Mouse (Mus musculus) liver, adult 2 months (tissue): Measurements from ENCODE around the gene Txn2. TPM values are rescaled to one million over a fixed set of nuclear protein-coding genes. Genes with fewer than 3 reads are reported as not detected.

Experiments
- DNase-seq: peaks from one replicate; pipeline ENCODE4 v3.0.0-alpha.2; 2011; ENCODE audit warnings: low read depth, low spot score; ENCODE audit errors: extremely low read depth
- H3K27ac ChIP-seq: fragments of 200-500 bp; replicated peaks from 2 replicates; pipeline ENCODE4 v1.5.1; 2012; ENCODE audit warnings: low read depth, mild to moderate bottlenecking, control low read depth, inconsistent platforms, low read length; ENCODE audit not compliant: insufficient read depth
- H3K27me3 ChIP-seq: fragments of 200-500 bp; 2 replicates; pipeline ENCODE4 v1.6.1; 2012; ENCODE audit warnings: mild to moderate bottlenecking, moderate library complexity, low read length, inconsistent platforms; ENCODE audit not compliant: control insufficient read depth, insufficient read depth
- H3K36me3 ChIP-seq: fragments of 200-500 bp; 2 replicates; pipeline ENCODE4 v1.6.1; 2012; ENCODE audit warnings: low read length, inconsistent platforms; ENCODE audit not compliant: control insufficient read depth, insufficient read depth
- H3K4me1 ChIP-seq: fragments of 200-500 bp; 2 replicates; pipeline ENCODE4 v1.6.1; 2011; ENCODE audit warnings: low read length; ENCODE audit not compliant: control insufficient read depth, insufficient read depth
- H3K4me3 ChIP-seq: fragments of 200-500 bp; 2 replicates; pipeline ENCODE4 v1.5.1; 2011; ENCODE audit warnings: low read depth, mild to moderate bottlenecking, control low read depth, low read length, moderate library complexity; ENCODE audit not compliant: insufficient read depth
- H3K79me2 ChIP-seq: fragments of 200-500 bp; 2 replicates; pipeline ENCODE4 v1.6.1; 2012; ENCODE audit warnings: inconsistent platforms, mild to moderate bottlenecking, low read length, moderate library complexity; ENCODE audit not compliant: control insufficient read depth, insufficient read depth
- H3K9ac ChIP-seq: fragments of 200-500 bp; 2 replicates; pipeline ENCODE4 v1.6.1; 2012; ENCODE audit warnings: low read depth, mild to moderate bottlenecking, control low read depth, inconsistent platforms, low read length
- CTCF ChIP-seq: fragments of 200-500 bp; IDR thresholded peaks from 2 replicates; pipeline ENCODE4 v1.5.1; 2011; ENCODE audit warnings: low read depth, low read length, control low read depth
- POLR2A ChIP-seq: fragments of 200-500 bp; IDR thresholded peaks from 2 replicates; pipeline ENCODE4 v1.6.1; 2011; ENCODE audit warnings: low read length, control low read depth; ENCODE audit not compliant: insufficient read depth; ENCODE audit errors: extremely low read depth
- WGBS: fragments of 180-500 bp; shearing (Covaris S2); methylation state at CpG from one replicate; pipeline ENCODE4 v1.1.7; 2018; 5-methylcytosine and 5-hydroxymethylcytosine counted together
- polyA plus RNA-seq: library from polyadenylated mRNA; depleted of rRNA; stranded (reverse); fragments of >200 nt; gene quantifications from 2 replicates; pipeline ENCODE4 v1.2.3, GENCODE M21; 2012
- total RNA-seq: library from RNA; depleted of rRNA; stranded (reverse); fragments of >200 nt; gene quantifications from 2 replicates; pipeline ENCODE4 v1.2.3, GENCODE M21; 2014

Txn2 gene
- total and polyA plus RNA-seq, 2 experiments: 85.3 to 448 TPM

- H3K4me1 ChIP-seq: peaks cover 25% of the 10 kb centered on the region
- TF ChIP-seq CTCF (no peak), POLR2A (no peak)
- WGBS: 17% methylated on average over 5 of the region's 5 CpGs
- no peak overlapping the region for H3K4me3 ChIP-seq
- peak overlapping the region; percentile 51 for H3K27ac ChIP-seq
- H3K27me3 ChIP-seq: no peaks in the 10 kb centered on the region
- H3K79me2 ChIP-seq: no peaks in the 10 kb centered on the region
- H3K9ac ChIP-seq: no peak overlapping the region
- peaks cover 6% of the 10 kb centered on the region; the same call in 1 of the 2 replicates for H3K36me3 ChIP-seq
- peak; percentile 80 for DNase-seq
Measured at GRCm38 (mm10) chr15:77912048-77912447, 16.8 kb downstream of the Txn2 start.

DNA sequence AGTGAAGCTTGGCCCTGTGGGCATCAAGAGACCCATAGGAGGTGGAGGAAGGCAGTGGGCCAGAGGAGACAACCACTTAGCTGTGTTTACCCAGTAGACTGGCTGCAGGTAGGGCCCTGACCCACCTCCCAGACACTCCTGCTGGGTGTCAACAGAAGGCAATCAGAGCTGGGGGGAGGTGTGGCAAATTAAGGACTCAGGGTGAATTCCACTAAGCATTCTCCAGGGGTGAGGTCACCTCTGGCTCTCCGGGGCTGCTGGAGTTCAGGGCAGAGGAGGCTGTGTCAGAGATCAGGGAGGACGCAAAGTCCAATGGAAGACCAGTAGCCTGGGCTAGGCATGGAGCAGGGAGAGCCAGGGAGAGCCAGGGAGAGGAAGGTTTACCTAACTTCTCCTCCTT lies 17.7 kb downstream of the Txn2 start:
- peaks cover 6% of the 10 kb centered on the region; the same call in 1 of the 2 replicates for H3K36me3 ChIP-seq
- peaks cover 25% of the 10 kb centered on the region for H3K4me1 ChIP-seq
- WGBS: 15% methylated on average over 2 of the region's 2 CpGs
- H3K27me3 ChIP-seq: no peaks in the 10 kb centered on the region
- no peak overlapping the region for H3K9ac ChIP-seq
- no peaks in the 10 kb centered on the region for H3K79me2 ChIP-seq
- DNase-seq: peak; percentile 84
- no peak overlapping the region for H3K4me3 ChIP-seq
- no peak for TF ChIP-seq POLR2A
- TF ChIP-seq CTCF: no peak
- H3K27ac ChIP-seq: peak overlapping the region; percentile 15

- TF ChIP-seq CTCF (no peak), POLR2A (no peak)
- WGBS: 36% methylated on average over 9 of the region's 9 CpGs
- H3K27ac ChIP-seq: peak overlapping the region; percentile 47
Measured at GRCm38 (mm10) chr15:77907646-77908518, 20.9 kb downstream of the Txn2 start.

DNA sequence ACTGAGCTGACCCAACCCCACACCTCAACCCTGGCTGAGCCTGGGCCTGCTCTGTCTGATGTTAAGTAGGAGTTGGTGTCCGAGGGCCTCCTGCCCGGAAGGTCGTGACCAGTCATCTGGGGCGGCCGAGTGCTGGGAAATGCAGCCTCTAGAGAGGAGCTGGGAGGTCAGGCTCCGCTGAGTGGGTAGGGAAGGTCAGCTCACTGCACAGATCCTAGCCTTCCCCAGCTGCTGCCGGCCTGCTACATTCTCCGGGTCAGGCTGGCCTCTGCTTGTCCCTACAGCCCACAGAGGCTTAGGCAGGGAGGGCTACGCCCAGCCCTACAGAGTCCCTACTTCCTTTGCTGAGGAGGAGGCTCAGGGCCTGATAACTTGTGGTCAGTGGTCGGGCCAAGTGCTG lies 22.3 kb downstream of the Txn2 start:
- no peaks in the 10 kb centered on the region for H3K36me3 ChIP-seq
- H3K27me3 ChIP-seq: no peaks in the 10 kb centered on the region
- DNase-seq: no peak
- no peak overlapping the region for H3K27ac ChIP-seq
- H3K79me2 ChIP-seq: no peaks in the 10 kb centered on the region
- TF ChIP-seq POLR2A: no peak
- no peak for TF ChIP-seq CTCF
- H3K4me1 ChIP-seq: peaks cover 13% of the 10 kb centered on the region; the same call in 1 of the 2 replicates
- WGBS: 87% methylated on average over 10 of the region's 10 CpGs
- H3K4me3 ChIP-seq: no peak overlapping the region
- H3K9ac ChIP-seq: no peak overlapping the region

More at GRCm38 (mm10) chr15:77907646-77908518, 20.9 kb downstream of the Txn2 start:
- Histone ChIP-seq H3K4me3 (no peak overlapping the region), H3K9ac (no peak overlapping the region), H3K4me1 (peaks cover 22% of the 10 kb centered on the region), H3K36me3 (no peaks in the 10 kb centered on the region), H3K27me3 (no peaks in the 10 kb centered on the region), H3K79me2 (no peaks in the 10 kb centered on the region)
- DNase-seq: peak; percentile 67

DNA sequence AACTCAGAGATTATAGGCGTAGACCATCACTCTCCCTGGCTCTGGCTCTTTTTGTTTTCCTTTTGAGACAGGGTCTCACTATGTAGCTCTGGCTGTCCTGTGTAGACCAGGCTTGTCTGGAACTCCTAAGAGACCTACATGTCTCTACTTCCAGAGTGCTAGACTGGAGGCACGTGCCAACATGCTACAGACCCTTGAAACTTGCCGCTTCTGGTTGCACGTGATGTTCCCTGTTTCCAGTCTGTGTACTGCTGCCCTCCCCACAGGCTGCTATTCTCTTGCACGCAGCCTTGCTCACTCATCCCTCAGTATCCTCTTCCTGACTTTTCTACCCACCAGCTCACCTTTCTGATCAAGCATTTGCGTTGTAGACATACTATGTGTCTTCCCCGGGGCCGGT lies 22.7 kb downstream of the Txn2 start:
- Histone ChIP-seq H3K27me3 (no peaks in the 10 kb centered on the region), H3K27ac (no peak overlapping the region), H3K79me2 (no peaks in the 10 kb centered on the region), H3K9ac (no peak overlapping the region), H3K36me3 (no peaks in the 10 kb centered on the region), H3K4me1 (peaks cover 12% of the 10 kb centered on the region; the same call in 1 of the 2 replicates), H3K4me3 (no peak overlapping the region)
- TF ChIP-seq POLR2A: no peak
- TF ChIP-seq CTCF: no peak
- 85% methylated on average over 8 of the region's 8 CpGs for WGBS
- DNase-seq: no peak
